Mouse (Mus musculus): ENCODE data around the gene Pds5a.

- TF ChIP-seq POLR2A (IDR thresholded peaks at IDR 0.05; ENCODE audit: borderline replicate concordance, extremely low read depth, insufficient read depth, insufficient read length, poor library complexity, severe bottlenecking): no peak
- no peak for TF ChIP-seq CTCF (IDR thresholded peaks at IDR 0.05; ENCODE audit: borderline replicate concordance, extremely low read depth, insufficient read depth, insufficient read length)
Observed at GRCm38 (mm10) chr5:65739366-65739765, 41.3 kb upstream of the Pds5a start.
